Mouse (Mus musculus): Measurements from ENCODE around the gene Tbc1d17. TPM values are rescaled to one million over a fixed set of nuclear protein-coding genes. Genes with fewer than 3 reads are reported as not detected.
A peak's percentile ranks its signal among the peaks of the same experiment; 100 is the strongest.
"Not testable (repeated sequence)": the region's sequence is repeated elsewhere in the genome, so short reads cannot be mapped to it uniquely, and the experiment has no call there.

Gene Tbc1d17
- total and polyA plus RNA-seq, 2 experiments from 2014 or later = 98.5 to 103 TPM

DNA sequence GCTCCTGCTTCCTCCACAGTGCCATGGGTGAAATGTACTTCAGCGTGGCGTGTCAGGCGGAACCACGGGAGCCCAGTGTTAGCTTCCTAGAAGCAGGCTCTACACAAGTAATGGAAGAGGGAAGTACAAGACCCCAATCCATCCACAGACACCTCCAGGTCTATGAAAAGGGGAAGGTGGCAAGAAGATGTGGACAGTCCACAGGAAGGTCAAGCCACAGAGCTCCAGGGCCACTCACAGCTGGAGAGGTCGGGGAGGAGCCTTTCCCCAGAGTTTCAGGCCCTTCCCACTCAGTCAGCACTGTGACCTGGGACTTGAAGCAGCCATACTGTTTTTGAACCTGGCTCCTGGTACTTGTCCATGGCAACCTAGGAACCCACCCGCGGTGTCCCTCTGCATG lies 38.1 kb upstream of the Tbc1d17 start:
- DNase-seq (ENCODE audit: low spot score) (no peak), ATAC-seq (no peak)
- Histone ChIP-seq H3K4me1 (ENCODE audit: insufficient read depth, low read length) (peaks cover 13% of the 10 kb centered on the region), H3K4me3 (ENCODE audit: low read length) (no peak overlapping the region), H3K27ac (no peak overlapping the region), H3K36me3 (ENCODE audit: insufficient read depth, low read length) (peaks cover 29% of the 10 kb centered on the region), H3K9me3 (ENCODE audit: low read length) (no peaks in the 10 kb centered on the region), H3K27me3 (ENCODE audit: insufficient read depth, low read length) (no peaks in the 10 kb centered on the region), H3K9ac (replicated peaks; ENCODE audit: low read length) (no peak overlapping the region), H3K4me2 (ENCODE audit: low read depth, low read length) (no peak overlapping the region)
- WGBS = 88% methylated on average over 7 of the region's 7 CpGs
- no peak for TF ChIP-seq CTCF (IDR thresholded peaks at IDR 0.05; ENCODE audit: low read depth)

DNA sequence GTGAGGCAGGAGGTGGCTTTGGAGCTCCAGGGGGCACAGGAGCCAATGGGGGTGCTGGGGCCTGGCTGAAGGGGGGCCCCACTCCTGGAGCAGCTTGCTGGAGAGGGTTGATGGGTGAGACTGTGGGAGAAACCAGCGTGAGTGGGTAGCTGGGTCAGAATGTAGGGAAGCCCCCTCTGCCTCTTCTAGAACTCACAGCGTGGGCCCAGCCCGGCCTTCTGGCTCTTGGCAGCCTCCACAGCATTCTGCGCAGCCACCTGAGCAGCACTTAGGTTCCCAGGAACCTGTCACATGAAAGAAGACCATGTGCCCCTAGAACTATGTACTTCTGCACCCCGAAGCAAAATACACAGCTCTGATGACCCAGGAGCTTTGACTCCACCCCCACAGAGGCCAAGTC lies 35.8 kb upstream of the Tbc1d17 start:
- Histone ChIP-seq H3K9me3 (ENCODE audit: low read length) (no peaks in the 10 kb centered on the region), H3K4me3 (ENCODE audit: low read length) (no peak overlapping the region), H3K27ac (no peak overlapping the region), H3K4me1 (ENCODE audit: insufficient read depth, low read length) (no peaks in the 10 kb centered on the region), H3K36me3 (ENCODE audit: insufficient read depth, low read length) (peaks cover 52% of the 10 kb centered on the region), H3K27me3 (ENCODE audit: insufficient read depth, low read length) (no peaks in the 10 kb centered on the region), H3K9ac (replicated peaks; ENCODE audit: low read length) (no peak overlapping the region), H3K4me2 (ENCODE audit: low read depth, low read length) (no peak overlapping the region)
- ATAC-seq (no peak), DNase-seq (ENCODE audit: low spot score) (no peak)
- TF ChIP-seq CTCF (IDR thresholded peaks at IDR 0.05; ENCODE audit: low read depth) = no peak
- WGBS = 92% methylated on average over 5 of the region's 5 CpGs

DNA sequence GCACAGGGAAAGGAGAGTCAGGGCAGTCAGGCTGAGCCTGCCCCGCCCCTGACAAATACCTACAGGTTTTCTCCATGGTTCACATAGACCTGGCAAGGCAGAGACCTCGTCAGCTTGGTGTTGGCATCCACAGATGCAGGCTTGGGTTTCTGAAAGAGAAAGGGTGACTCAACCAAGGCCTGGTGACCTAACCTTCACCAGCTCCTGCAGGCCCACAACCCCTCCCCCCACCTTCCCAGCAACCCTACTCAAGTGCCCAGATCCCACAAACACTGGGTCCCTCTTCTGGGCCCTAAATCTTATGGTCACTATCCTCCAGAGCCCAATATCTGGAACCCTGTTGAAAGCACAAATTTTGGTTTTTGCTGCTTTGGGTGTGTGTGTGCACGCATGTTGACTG lies 34.2 kb upstream of the Tbc1d17 start:
- Histone ChIP-seq H3K4me3 (ENCODE audit: low read length) (no peak overlapping the region), H3K27ac (no peak overlapping the region), H3K9me3 (ENCODE audit: low read length) (no peaks in the 10 kb centered on the region), H3K4me2 (ENCODE audit: low read depth, low read length) (no peak overlapping the region), H3K9ac (replicated peaks; ENCODE audit: low read length) (no peak overlapping the region), H3K27me3 (ENCODE audit: insufficient read depth, low read length) (no peaks in the 10 kb centered on the region), H3K36me3 (ENCODE audit: insufficient read depth, low read length) (peaks cover 65% of the 10 kb centered on the region), H3K4me1 (ENCODE audit: insufficient read depth, low read length) (no peaks in the 10 kb centered on the region)
- DNase-seq (ENCODE audit: low spot score) (no peak), ATAC-seq (no peak)
- WGBS = 97% methylated on average over 3 of the region's 3 CpGs
- TF ChIP-seq CTCF (IDR thresholded peaks at IDR 0.05; ENCODE audit: low read depth) = no peak

DNA sequence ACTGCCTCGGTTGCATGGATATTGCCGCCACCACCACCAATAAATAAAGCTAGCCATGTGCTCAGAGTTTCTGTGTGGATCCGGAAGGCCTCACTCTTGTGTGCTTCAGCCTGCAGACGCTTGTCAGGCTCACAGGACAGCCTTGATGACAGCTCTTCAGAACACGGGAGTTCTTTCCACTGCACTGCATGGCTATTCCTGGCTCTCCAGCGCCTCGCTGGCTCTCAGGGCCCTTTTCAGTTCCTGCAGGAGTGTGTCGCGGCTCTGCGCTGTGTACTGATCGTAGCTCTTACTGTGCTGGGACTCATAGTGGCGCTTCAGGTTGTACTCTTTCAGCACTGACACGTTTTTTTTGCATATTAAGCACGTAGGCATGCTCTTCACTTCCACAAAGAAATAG lies 29.0 kb upstream of the Tbc1d17 start:
- peaks cover 63% of the 10 kb centered on the region for H3K36me3 ChIP-seq (ENCODE audit: insufficient read depth, low read length)
- DNase-seq (ENCODE audit: low spot score) (no peak), ATAC-seq (no peak)
- H3K4me1 ChIP-seq (ENCODE audit: insufficient read depth, low read length) = no peaks in the 10 kb centered on the region
- no peaks in the 10 kb centered on the region for H3K27me3 ChIP-seq (ENCODE audit: insufficient read depth, low read length)
- no peak overlapping the region for H3K27ac ChIP-seq
- H3K4me3 ChIP-seq (ENCODE audit: low read length) = no peak overlapping the region
- 84% methylated on average over 14 of the region's 14 CpGs for WGBS
- TF ChIP-seq CTCF (IDR thresholded peaks at IDR 0.05; ENCODE audit: low read depth) = no peak
- H3K4me2 ChIP-seq (ENCODE audit: low read depth, low read length) = no peak overlapping the region
- no peak overlapping the region for H3K9ac ChIP-seq (replicated peaks; ENCODE audit: low read length)
- no peaks in the 10 kb centered on the region for H3K9me3 ChIP-seq (ENCODE audit: low read length)

DNA sequence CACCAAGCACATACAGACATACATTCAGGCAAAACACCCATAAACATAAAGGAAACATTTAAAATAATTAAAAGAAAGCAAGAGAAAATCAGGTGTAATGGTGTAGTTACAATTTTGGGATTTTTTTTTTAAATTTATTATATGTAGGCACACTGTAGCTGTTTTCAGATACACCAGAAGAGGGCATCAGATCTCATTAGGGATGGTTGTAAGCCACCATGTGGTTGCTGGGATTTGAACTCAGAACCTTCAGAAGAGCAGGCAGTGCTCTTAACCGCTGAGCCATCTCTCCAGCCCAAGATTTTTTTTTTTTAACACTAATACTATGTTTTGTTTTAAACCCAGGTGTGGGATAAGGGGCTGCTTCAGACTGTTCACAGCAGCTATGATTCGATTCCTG lies 22.9 kb upstream of the Tbc1d17 start:
- not testable (repeated sequence) for H3K9me3 ChIP-seq (ENCODE audit: low read length); ATAC-seq; H3K4me2 ChIP-seq (ENCODE audit: low read depth, low read length); H3K36me3 ChIP-seq (ENCODE audit: insufficient read depth, low read length); H3K27ac ChIP-seq; DNase-seq (ENCODE audit: low spot score); H3K4me3 ChIP-seq (ENCODE audit: low read length); H3K9ac ChIP-seq (replicated peaks; ENCODE audit: low read length); H3K27me3 ChIP-seq (ENCODE audit: insufficient read depth, low read length)
- H3K4me1 ChIP-seq (ENCODE audit: insufficient read depth, low read length) = peaks cover 22% of the 10 kb centered on the region
- TF ChIP-seq CTCF (IDR thresholded peaks at IDR 0.05; ENCODE audit: low read depth) = peak; percentile 22
- WGBS = 90% methylated on average over 2 of the region's 2 CpGs

DNA sequence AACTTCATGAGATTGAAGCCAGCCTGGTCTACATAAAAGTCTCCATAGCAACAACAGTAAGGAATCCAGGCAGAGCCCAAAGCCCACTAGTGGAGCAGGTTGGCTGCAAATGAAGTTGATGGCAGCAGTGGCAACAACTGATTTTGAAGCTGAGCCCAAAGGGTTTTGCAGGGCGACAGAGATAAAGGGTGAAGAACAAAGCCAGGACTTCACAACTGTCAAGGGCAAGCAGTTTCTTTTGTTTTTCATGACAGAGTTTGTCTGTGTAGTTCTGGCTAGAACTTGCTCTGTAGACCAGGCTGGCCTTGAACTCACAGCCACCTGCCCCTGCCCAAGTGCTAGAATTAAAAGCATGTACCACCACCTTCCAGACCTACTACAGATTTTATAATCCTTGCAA lies 22.3 kb upstream of the Tbc1d17 start:
- no peaks in the 10 kb centered on the region for H3K9me3 ChIP-seq (ENCODE audit: low read length)
- no peak overlapping the region for H3K4me3 ChIP-seq (ENCODE audit: low read length)
- WGBS = 27% methylated on average over 1 of the region's 1 CpGs
- H3K36me3 ChIP-seq (ENCODE audit: insufficient read depth, low read length) = peaks cover 5% of the 10 kb centered on the region; the same call in 1 of the 2 replicates
- no peak overlapping the region for H3K4me2 ChIP-seq (ENCODE audit: low read depth, low read length)
- no peak for TF ChIP-seq CTCF (IDR thresholded peaks at IDR 0.05; ENCODE audit: low read depth)
- no peak overlapping the region for H3K9ac ChIP-seq (replicated peaks; ENCODE audit: low read length)
- no peak for ATAC-seq
- peaks cover 27% of the 10 kb centered on the region for H3K4me1 ChIP-seq (ENCODE audit: insufficient read depth, low read length)
- no peaks in the 10 kb centered on the region for H3K27me3 ChIP-seq (ENCODE audit: insufficient read depth, low read length)
- no peak overlapping the region for H3K27ac ChIP-seq
- DNase-seq (ENCODE audit: low spot score) = no peak

DNA sequence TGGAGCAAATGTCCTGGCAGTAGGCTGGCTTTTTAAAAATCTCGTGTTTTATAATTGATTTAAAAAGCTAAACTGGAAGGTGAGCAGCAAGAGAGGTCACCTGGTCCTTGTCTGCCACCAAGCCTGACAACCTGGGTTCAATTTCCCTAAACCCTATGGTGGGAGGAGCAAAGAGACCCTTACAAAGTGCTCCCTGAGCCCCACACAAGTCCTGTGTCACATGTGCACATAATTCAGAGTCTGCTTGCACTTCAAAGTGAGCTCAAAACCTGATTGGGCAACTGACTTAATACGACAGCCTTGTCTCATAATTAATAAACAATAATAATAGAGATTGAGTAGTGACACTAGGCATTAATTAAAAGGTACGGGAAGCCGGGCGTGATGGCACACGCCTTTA lies 21.7 kb upstream of the Tbc1d17 start:
- Histone ChIP-seq H3K36me3 (ENCODE audit: insufficient read depth, low read length) (no peaks in the 10 kb centered on the region), H3K9me3 (ENCODE audit: low read length) (no peaks in the 10 kb centered on the region), H3K27ac (peak overlapping the region; percentile 100), H3K4me1 (ENCODE audit: insufficient read depth, low read length) (peaks cover 31% of the 10 kb centered on the region), H3K4me3 (ENCODE audit: low read length) (no peak overlapping the region), H3K4me2 (ENCODE audit: low read depth, low read length) (peak overlapping the region; percentile 63; the same call in 1 of the 2 replicates), H3K27me3 (ENCODE audit: insufficient read depth, low read length) (no peaks in the 10 kb centered on the region), H3K9ac (replicated peaks; ENCODE audit: low read length) (peak overlapping the region; percentile 99; the same call in 1 of the 2 replicates)
- WGBS = 72% methylated on average over 6 of the region's 6 CpGs
- ATAC-seq = no peak
- DNase-seq (ENCODE audit: low spot score) = no peak
- no peak for TF ChIP-seq CTCF (IDR thresholded peaks at IDR 0.05; ENCODE audit: low read depth)

Data from hindbrain, postnatal 0 days (tissue).